Mouse (Mus musculus) heart, embryonic 14.5 days (tissue): ENCODE measurements at regions not wholly inside any gene's neighbourhood (a gene's known extent, or its start where the extent isn't known, plus 50 kb on each side); places are given as distances from the start of the nearest gene placed in this dataset.

Experiments used
- ATAC-seq: fragments of 200-750 bp; cut with Nextera tagmentation; 2 replicates; pipeline ENCODE4 v1.8.0; 2017; ENCODE audit warnings: low read depth, moderate TSS enrichment; ENCODE audit not compliant: insufficient number of reproducible peaks, insufficient read depth, low FRiP score
- H3K27ac ChIP-seq, 2 experiments: fragments of 200-500 bp in 1 of 2; fragments of 300-500 bp in 1 of 2; sonication (generic) in 1 of 2; replicated peaks in 1 of 2; 2 replicates each; pipeline ENCODE4 v1.5.1; 2012 to 2014; ENCODE audit warnings: low read depth in 2 of 2, low read length in 2 of 2, control low read depth in 1 of 2, mild to moderate bottlenecking in 1 of 2, mixed read lengths in 1 of 2; ENCODE audit not compliant: control insufficient read depth in 1 of 2, insufficient read depth in 1 of 2
- H3K27me3 ChIP-seq: fragments of 300-500 bp; sonication (generic); 2 replicates; pipeline ENCODE4 v1.6.1; 2014; ENCODE audit warnings: mild to moderate bottlenecking, low read length, control low read depth; ENCODE audit not compliant: control insufficient read depth, insufficient read depth
- H3K36me3 ChIP-seq: fragments of 300-500 bp; sonication (generic); 2 replicates; pipeline ENCODE4 v1.6.1; 2014; ENCODE audit warnings: mild to moderate bottlenecking, control low read depth, low read length, mixed read lengths; ENCODE audit not compliant: control insufficient read depth, insufficient read depth
- H3K4me1 ChIP-seq, 2 experiments: fragments of 200-500 bp in 1 of 2; fragments of 300-500 bp in 1 of 2; sonication (generic) in 1 of 2; 2 replicates each; pipeline ENCODE4 v1.6.1; 2012 to 2014; ENCODE audit warnings: low read length in 2 of 2, control low read depth in 1 of 2, mixed read lengths in 1 of 2; ENCODE audit not compliant: control insufficient read depth in 2 of 2, insufficient read depth in 2 of 2
- H3K4me2 ChIP-seq: fragments of 300-500 bp; sonication (generic); 2 replicates; pipeline ENCODE4 v1.6.1; 2014; ENCODE audit warnings: mild to moderate bottlenecking, low read length
- H3K4me3 ChIP-seq, 2 experiments: fragments of 200-500 bp in 1 of 2; fragments of 300-500 bp in 1 of 2; sonication (generic) in 1 of 2; 2 replicates each; pipeline ENCODE4 v1.5.1; 2012 to 2014; ENCODE audit warnings: low read length in 2 of 2, mild to moderate bottlenecking in 2 of 2, control low read depth in 1 of 2, low read depth in 1 of 2, moderate library complexity in 1 of 2; ENCODE audit not compliant: control insufficient read depth in 1 of 2, insufficient read depth in 1 of 2
- H3K9ac ChIP-seq: fragments of 300-500 bp; sonication (generic); 2 replicates; pipeline ENCODE4 v1.6.1; 2014; ENCODE audit warnings: mild to moderate bottlenecking, low read length
- H3K9me3 ChIP-seq: fragments of 300-500 bp; sonication (generic); 2 replicates; pipeline ENCODE4 v1.6.1; 2016; ENCODE audit warnings: low read length, control low read depth; ENCODE audit not compliant: control insufficient read depth
- WGBS: fragments of 180-500 bp; shearing (Covaris S2); extraction: QIAGEN DNeasy Blood & Tissue Kit; methylation state at CpG from one replicate; pipeline ENCODE4 v1.1.7; 2014; 5-methylcytosine and 5-hydroxymethylcytosine counted together

DNA sequence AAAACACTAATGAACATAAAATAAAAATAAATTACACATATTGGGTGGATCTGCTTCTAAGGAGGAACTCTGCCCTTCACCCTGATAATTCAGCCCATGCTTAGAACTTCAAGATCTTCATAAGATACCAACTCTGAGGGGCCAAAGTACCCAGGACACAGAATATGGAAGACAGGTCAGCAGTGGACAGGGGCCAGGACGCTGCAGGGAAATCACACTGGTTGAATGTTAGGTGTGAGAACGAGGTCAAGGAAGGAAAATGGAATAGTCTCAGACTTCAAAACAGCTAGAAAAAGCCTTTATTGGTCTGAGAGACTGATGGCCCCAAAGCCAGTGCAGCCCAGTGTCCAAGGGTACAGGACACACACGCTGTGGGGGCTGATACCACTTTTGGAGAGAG, 50.5 kb upstream of the Hs6st1 start:
- Histone ChIP-seq H3K4me2 (no peak overlapping the region), H3K4me1 (peaks cover 24 to 30% of the 10 kb centered on the region in 2 experiments), H3K36me3 (no peaks in the 10 kb centered on the region), H3K9me3 (no peaks in the 10 kb centered on the region; the same call in 1 of the 2 replicates), H3K27me3 (no peaks in the 10 kb centered on the region), H3K4me3 (no peak overlapping the region), H3K27ac (peak overlapping the region; percentile 47 to 80), H3K9ac (0 out of 2 replicates have a peak overlapping the region, but pooled peaks have one; percentile 17)
- no peak for ATAC-seq
- 46% methylated on average over 3 of the region's 3 CpGs for WGBS
